In the genomic region with DNA sequence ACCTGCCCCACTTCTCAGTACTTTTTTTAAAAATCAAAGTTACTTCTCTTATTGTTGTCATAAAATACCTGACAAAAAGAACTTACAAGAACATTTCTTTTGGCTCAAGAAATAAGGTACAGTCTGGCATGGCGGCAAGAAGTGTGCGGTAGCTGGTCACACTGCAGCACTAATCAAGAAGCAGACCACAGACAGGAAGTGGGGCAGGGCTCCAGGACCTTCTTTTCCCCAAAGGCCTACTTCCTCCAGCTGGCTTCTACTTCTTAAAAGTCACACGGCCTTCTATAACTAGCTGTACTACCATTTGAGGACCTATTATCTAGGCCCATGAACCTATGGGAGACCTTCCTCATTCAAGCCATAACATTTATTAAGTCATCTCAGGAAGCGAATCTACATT, we compare ENCODE assay signal across 16 mouse cellular contexts.
"Had no signal": no experiment of that assay in that cellular context is flagged by ENCODE, and none has a peak within 500 bp of the region (broad histone marks: within the 10 kb centered on the region; RNA-seq: fewer than 3 reads in every experiment).

No protein-coding gene starts in this region.

- H3K9ac ChIP-seq: kidney, embryonic 15.5 days; limb, embryonic 12.5 days; limb, embryonic 15.5 days; liver, embryonic 13.5 days had no signal

- H3K9me3 ChIP-seq: kidney, embryonic 15.5 days; limb, embryonic 12.5 days; limb, embryonic 15.5 days; liver, embryonic 13.5 days; midbrain, embryonic 10.5 days had no signal

- DNase-seq: kidney, adult 8-10 months; kidney, postnatal 10 days; kidney, postnatal 36 days; left cerebral cortex, postnatal 4 days; liver, embryonic 13.5 days; lung, adult 2 months; lung, postnatal 14 days; lung, postnatal 4 days; midbrain, embryonic 14.5 days; thymus, adult 18-20 months; thymus, postnatal 36 days had no signal

- H3K27ac ChIP-seq: kidney, embryonic 15.5 days; limb, embryonic 12.5 days; limb, embryonic 15.5 days; liver, embryonic 13.5 days; midbrain, embryonic 10.5 days had no signal

- H3K4me2 ChIP-seq: kidney, embryonic 15.5 days; limb, embryonic 12.5 days; limb, embryonic 15.5 days; liver, embryonic 13.5 days had no signal

- ATAC-seq: intestine, postnatal 0 days had no signal

- H3K36me3 ChIP-seq: kidney, embryonic 15.5 days; limb, embryonic 12.5 days; limb, embryonic 15.5 days; liver, embryonic 13.5 days; midbrain, embryonic 10.5 days had no signal

- H3K4me1 ChIP-seq: liver, embryonic 13.5 days had no signal

- H3K4me3 ChIP-seq: kidney, embryonic 15.5 days; limb, embryonic 12.5 days; limb, embryonic 15.5 days; liver, embryonic 13.5 days; midbrain, embryonic 10.5 days had no signal

- H3K27me3 ChIP-seq: limb, embryonic 15.5 days had no signal
